9 mouse cellular contexts compared by ENCODE assay signal in genomic region chr12:80758559-80759386, GRCm38 (mm10). TPM values are rescaled to one million over a fixed set of nuclear protein-coding genes. Genes with fewer than 3 reads are reported as not detected.
DNase-seq lines count a peak whose midpoint lies in the region; ATAC-seq and TF ChIP-seq lines count a peak whose summit lies in the region.
"Had no signal": no experiment of that assay in that cellular context is flagged by ENCODE, and none has a peak within 500 bp of the region (broad histone marks: within the 10 kb centered on the region; RNA-seq: fewer than 3 reads in every experiment).

No protein-coding gene starts in this region.

- H3K9ac ChIP-seq in heart, embryonic 13.5 days: peak overlapping the region; percentile 44
- H3K9ac ChIP-seq in limb, embryonic 14.5 days (ENCODE audit: low read depth, low read length, severe bottlenecking): peak overlapping the region; percentile 53
- H3K9ac ChIP-seq in neural tube, embryonic 14.5 days (replicated peaks; ENCODE audit: low read depth, low read length): peak overlapping the region; percentile 90

- no peak for ATAC-seq in heart, embryonic 13.5 days (ENCODE audit: extremely low read depth, insufficient number of reproducible peaks, low FRiP score, low TSS enrichment)
- ATAC-seq in limb, embryonic 14.5 days (ENCODE audit: low FRiP score, low read depth): no peak
- ATAC-seq in neural tube, embryonic 14.5 days (ENCODE audit: low read depth): no peak; the same call in 1 of the 2 replicates

- no peaks in the 10 kb centered on the region for H3K36me3 ChIP-seq in thymus, adult 2 months (ENCODE audit: control insufficient read depth, insufficient read depth, low read length)
- H3K36me3 ChIP-seq in heart, embryonic 13.5 days: no peaks in the 10 kb centered on the region
- no peaks in the 10 kb centered on the region for H3K36me3 ChIP-seq in limb, embryonic 14.5 days (ENCODE audit: control insufficient read depth, insufficient read depth, low read length)
- peaks cover 31% of the 10 kb centered on the region; the same call in 1 of the 2 replicates for H3K36me3 ChIP-seq in neural tube, embryonic 14.5 days (ENCODE audit: control insufficient read depth, insufficient read depth, low read length)

- no peaks in the 10 kb centered on the region for H3K9me3 ChIP-seq in heart, embryonic 13.5 days
- no peaks in the 10 kb centered on the region for H3K9me3 ChIP-seq in limb, embryonic 14.5 days (ENCODE audit: control insufficient read depth, low read length)
- H3K9me3 ChIP-seq in neural tube, embryonic 14.5 days (ENCODE audit: control insufficient read depth, low read length): no peaks in the 10 kb centered on the region

- 5% methylated on average over 92 of the region's 92 CpGs for WGBS in thymus, adult 2 months
- 2% methylated on average over 92 of the region's 92 CpGs for WGBS in heart, embryonic 13.5 days
- WGBS in limb, embryonic 14.5 days: 4% methylated on average over 52 of the region's 92 CpGs
- 10% methylated on average over 90 of the region's 92 CpGs for WGBS in neural tube, embryonic 14.5 days

- peaks cover 24% of the 10 kb centered on the region for H3K4me1 ChIP-seq in thymus, adult 2 months (replicated peaks; ENCODE audit: control insufficient read depth, insufficient read depth, low read length)
- peaks cover 33% of the 10 kb centered on the region for H3K4me1 ChIP-seq in heart, embryonic 13.5 days
- peaks cover 17% of the 10 kb centered on the region for H3K4me1 ChIP-seq in limb, embryonic 14.5 days (ENCODE audit: control insufficient read depth, insufficient read depth, low read length)
- H3K4me1 ChIP-seq in neural tube, embryonic 14.5 days (ENCODE audit: control insufficient read depth, insufficient read depth, low read length): peaks cover 26% of the 10 kb centered on the region

- TF ChIP-seq POLR2A in thymus, adult 2 months (IDR thresholded peaks at IDR 0.05; ENCODE audit: control insufficient read depth, extremely low read depth, insufficient read depth, low read length, poor library complexity): no peak
- TF ChIP-seq POLR2A in limb, embryonic 14.5 days (IDR thresholded peaks at IDR 0.05; ENCODE audit: borderline replicate concordance, extremely low read depth, insufficient read depth, insufficient read length): no peak

- H3K27me3 ChIP-seq in thymus, adult 2 months (ENCODE audit: control insufficient read depth, insufficient read depth, low read length): peaks cover 36% of the 10 kb centered on the region
- H3K27me3 ChIP-seq in heart, embryonic 13.5 days (replicated peaks): peaks cover 98% of the 10 kb centered on the region
- H3K27me3 ChIP-seq in limb, embryonic 14.5 days (ENCODE audit: control insufficient read depth, insufficient read depth, low read length): peaks cover 52% of the 10 kb centered on the region
- H3K27me3 ChIP-seq in neural tube, embryonic 14.5 days (ENCODE audit: control insufficient read depth, insufficient read depth, low read length): no peaks in the 10 kb centered on the region

- peak overlapping the region; percentile 47 for H3K4me3 ChIP-seq in thymus, adult 2 months (ENCODE audit: control insufficient read depth, insufficient read depth, low read length)
- peak overlapping the region; percentile 60 for H3K4me3 ChIP-seq in heart, embryonic 13.5 days
- peak overlapping the region; percentile 58 for H3K4me3 ChIP-seq in limb, embryonic 14.5 days (replicated peaks; ENCODE audit: low read length)
- peak overlapping the region; percentile 66 for H3K4me3 ChIP-seq in neural tube, embryonic 14.5 days (ENCODE audit: low read depth, low read length)

- TF ChIP-seq CTCF in thymus, adult 2 months (IDR thresholded peaks at IDR 0.05; ENCODE audit: borderline replicate concordance, control insufficient read depth, extremely low read depth, insufficient read depth, low read length, poor library complexity): no peak

- H3K4me2 ChIP-seq in heart, embryonic 13.5 days: peak overlapping the region; percentile 89
- peak overlapping the region; percentile 99 for H3K4me2 ChIP-seq in limb, embryonic 14.5 days (replicated peaks; ENCODE audit: low read depth, low read length, severe bottlenecking)
- peak overlapping the region; percentile 62 for H3K4me2 ChIP-seq in neural tube, embryonic 14.5 days (ENCODE audit: low read depth, low read length)

- H3K27ac ChIP-seq in thymus, adult 2 months (ENCODE audit: control insufficient read depth, insufficient read depth, low read length): no peak overlapping the region
- no peak overlapping the region for H3K27ac ChIP-seq in heart, embryonic 13.5 days (replicated peaks)
- no peak overlapping the region for H3K27ac ChIP-seq in limb, embryonic 14.5 days (replicated peaks; ENCODE audit: low read depth, low read length)
- peak overlapping the region; percentile 96 for H3K27ac ChIP-seq in neural tube, embryonic 14.5 days (ENCODE audit: low read depth, low read length)

- peak; percentile 39 for DNase-seq in adrenal gland, postnatal 14 days
- no peak for DNase-seq in adrenal gland, adult 2 months
- DNase-seq in thymus, adult 2 months: peak; percentile 21
- no peak for DNase-seq in thymus, postnatal 25 days
- DNase-seq in limb, embryonic 14.5 days (ENCODE audit: low spot score): peak; percentile 7
- no peak for DNase-seq in Muller cell, postnatal 12 days (ENCODE audit: inconsistent ontology term)

RNA-seq across cellular contexts. Expression of gene Ccdc177, which starts 1.7 kb away (rescaled TPM):
- total RNA-seq in adrenal gland, postnatal 14 days (2021): not detected in 2 replicates
- under 1 TPM in 1 of 2 experiments, not detected in 1; 0.07 TPM for total RNA-seq in adrenal gland, adult 2 months (2021)
- not detected in 2 replicates for polyA plus RNA-seq in adrenal gland, adult 2 months (2012; rRNA removed)
- polyA plus RNA-seq in thymus, adult 2 months (2012; rRNA removed): not detected in 2 replicates
- polyA plus RNA-seq in heart, embryonic 13.5 days (2015; fragmentation: Nextera tagmentation; extraction: Ambion mirVana): 0.03 TPM in 1 of 2 replicates, not detected in the other
- polyA plus RNA-seq in limb, embryonic 14.5 days (2012; rRNA removed): 0.08 and 0.10 TPM in 2 replicates
- 0.04 and 0.07 TPM in 2 replicates for polyA plus RNA-seq in limb, embryonic 14.5 days (2014; fragmentation: Nextera tagmentation; extraction: Ambion mirVana)
- polyA plus RNA-seq in neural tube, embryonic 14.5 days (2014; fragmentation: Nextera tagmentation; extraction: Ambion mirVana): 3.1 and 3.6 TPM in 2 replicates
- total RNA-seq: gastrocnemius, adult 8-10 months had no signal

RNA-seq across cellular contexts. Expression of gene Susd6, which starts 31.5 kb away (rescaled TPM):
- 47.4 and 49.9 TPM in 2 replicates for total RNA-seq in adrenal gland, postnatal 14 days (2021)
- 10 to 100 TPM; 50.4 to 57.8 TPM for total RNA-seq in adrenal gland, adult 2 months (2021)
- 61.5 and 62.6 TPM in 2 replicates for polyA plus RNA-seq in adrenal gland, adult 2 months (2012; rRNA removed)
- 81.3 and 81.8 TPM in 2 replicates for polyA plus RNA-seq in thymus, adult 2 months (2012; rRNA removed)
- 13.6 and 14.3 TPM in 2 replicates for polyA plus RNA-seq in heart, embryonic 13.5 days (2015; fragmentation: Nextera tagmentation; extraction: Ambion mirVana)
- 28.6 and 32.2 TPM in 2 replicates for polyA plus RNA-seq in limb, embryonic 14.5 days (2012; rRNA removed)
- polyA plus RNA-seq in limb, embryonic 14.5 days (2014; fragmentation: Nextera tagmentation; extraction: Ambion mirVana): 22.3 and 24.9 TPM in 2 replicates
- 11.6 and 13.6 TPM in 2 replicates for polyA plus RNA-seq in neural tube, embryonic 14.5 days (2014; fragmentation: Nextera tagmentation; extraction: Ambion mirVana)

Comparison
In these comparisons a context has a peak if more than half of its experiments do, and no peak if none do; other contexts are left out.
1. DNase-seq: peak in adrenal gland, postnatal 14 days (single experiment), thymus, adult 2 months (single experiment) and limb, embryonic 14.5 days (single experiment); none in adrenal gland, adult 2 months (single experiment), thymus, postnatal 25 days (single experiment) and Muller cell, postnatal 12 days (single experiment).
2. Peak in every context shown above with its lines, with median percentiles within 50 percentile points of each other: H3K4me3 ChIP-seq, H3K4me2 ChIP-seq and H3K9ac ChIP-seq.